Mouse (Mus musculus): Measurements from ENCODE around the gene Clstn2. TPM values are rescaled to one million over a fixed set of nuclear protein-coding genes. Genes with fewer than 3 reads are reported as not detected.
A peak's percentile ranks its signal among the peaks of the same experiment; 100 is the strongest.

Clstn2 gene
- polyA plus RNA-seq (2012; ENCODE audit: insufficient read depth, insufficient read length, low replicate concordance, missing spikeins): not detected in 2 replicates

DNA sequence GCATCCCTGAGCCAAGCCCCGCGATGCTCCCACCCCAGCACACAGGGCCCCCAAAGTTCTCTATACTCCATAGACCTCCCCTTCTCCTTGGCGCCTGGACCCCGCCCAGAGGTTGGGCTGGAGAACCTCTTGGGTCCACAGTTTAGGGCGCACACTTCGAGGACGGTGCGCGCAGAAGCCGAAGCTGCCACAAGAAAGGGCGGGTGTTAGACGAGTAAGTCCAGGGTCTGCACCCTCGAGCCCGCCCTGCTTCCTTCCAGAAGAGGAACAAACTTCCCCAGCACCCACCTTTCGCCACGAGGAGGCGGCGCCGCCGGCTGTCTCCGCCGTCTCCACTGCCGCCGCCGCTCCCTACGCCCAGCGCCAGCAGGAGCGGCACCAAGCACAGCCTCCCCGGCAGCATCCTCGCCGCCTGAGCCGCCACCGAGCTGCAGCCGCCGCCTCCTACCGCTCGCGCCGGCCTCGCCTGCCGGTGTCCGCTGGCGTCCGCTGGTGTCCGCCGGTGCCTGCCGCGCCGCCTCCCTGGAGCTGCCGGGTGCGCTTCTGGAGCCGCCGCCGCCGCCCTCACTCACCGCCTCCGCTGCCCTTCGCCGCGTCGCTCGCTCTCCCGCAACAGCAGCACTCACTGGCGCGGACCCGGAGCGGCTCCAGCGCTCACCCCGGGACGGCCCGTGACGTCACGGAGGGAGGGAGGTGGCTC lies at the start of gene Clstn2:
TSS of gene Clstn2 (minus strand) at position 609 of the 700 bp plus-strand sequence.
- 0 out of 2 replicates have a peak, but pooled peaks have one; percentile 53 for TF ChIP-seq POLR2A (IDR thresholded peaks at IDR 0.05; ENCODE audit: insufficient read depth, low read depth, low read length)
- no peak for TF ChIP-seq CTCF (IDR thresholded peaks at IDR 0.05; ENCODE audit: insufficient read depth, low read depth, low read length)
- WGBS: under 1% methylated on average over 72 of the region's 73 CpGs
- H3K4me3 ChIP-seq (ENCODE audit: insufficient read depth, low read depth, low read length): peak within 1 kb of the TSS; percentile 64
- no peaks in the 10 kb centered on the region for H3K4me1 ChIP-seq (ENCODE audit: control insufficient read depth, insufficient read depth, low read length)
- peak within 1 kb of the TSS; percentile 41 for H3K27ac ChIP-seq (ENCODE audit: insufficient read depth, low read depth, low read length)

DNA sequence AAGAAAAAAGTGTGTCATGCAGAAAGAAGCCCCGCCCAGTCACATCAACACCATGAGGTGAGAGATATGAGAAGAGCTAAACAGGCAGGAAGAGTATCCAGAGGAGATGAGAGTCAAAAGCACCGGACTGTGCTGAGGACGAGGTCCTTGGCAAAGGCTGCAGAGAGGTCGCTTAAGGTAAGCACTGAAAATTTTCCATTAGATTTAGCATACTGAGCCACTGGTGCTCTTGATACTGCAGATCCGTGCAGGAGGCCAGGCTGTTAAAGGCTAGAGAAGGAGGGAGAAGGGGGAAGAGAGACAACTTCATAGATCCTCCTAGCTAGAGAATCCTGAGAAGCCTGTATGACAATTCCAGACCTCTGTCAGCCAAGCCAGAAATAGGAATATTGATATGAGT lies 34.8 kb upstream of the Clstn2 start:
- Histone ChIP-seq H3K4me1 (ENCODE audit: control insufficient read depth, insufficient read depth, low read length) (no peaks in the 10 kb centered on the region), H3K4me3 (ENCODE audit: insufficient read depth, low read depth, low read length) (no peak overlapping the region), H3K27ac (ENCODE audit: insufficient read depth, low read depth, low read length) (no peak overlapping the region)
- 81% methylated on average over 5 of the region's 5 CpGs for WGBS
- TF ChIP-seq CTCF (IDR thresholded peaks at IDR 0.05; ENCODE audit: insufficient read depth, low read depth, low read length) (no peak), POLR2A (IDR thresholded peaks at IDR 0.05; ENCODE audit: insufficient read depth, low read depth, low read length) (no peak)

GRCm38 (mm10) chr9:98061646-98062045 lies 28.7 kb upstream of the Clstn2 start:
- H3K4me1 ChIP-seq (ENCODE audit: control insufficient read depth, insufficient read depth, low read length): no peaks in the 10 kb centered on the region
- no peak overlapping the region for H3K27ac ChIP-seq (ENCODE audit: insufficient read depth, low read depth, low read length)
- WGBS: 92% methylated on average over 3 of the region's 3 CpGs
- TF ChIP-seq POLR2A (IDR thresholded peaks at IDR 0.05; ENCODE audit: insufficient read depth, low read depth, low read length) (no peak), CTCF (IDR thresholded peaks at IDR 0.05; ENCODE audit: insufficient read depth, low read depth, low read length) (no peak)
- H3K4me3 ChIP-seq (ENCODE audit: insufficient read depth, low read depth, low read length): no peak overlapping the region

- 88% methylated on average over 2 of the region's 2 CpGs for WGBS
- Histone ChIP-seq H3K27ac (ENCODE audit: insufficient read depth, low read depth, low read length) (no peak overlapping the region), H3K4me3 (ENCODE audit: insufficient read depth, low read depth, low read length) (no peak overlapping the region), H3K4me1 (ENCODE audit: control insufficient read depth, insufficient read depth, low read length) (no peaks in the 10 kb centered on the region)
- no peak for TF ChIP-seq CTCF (IDR thresholded peaks at IDR 0.05; ENCODE audit: insufficient read depth, low read depth, low read length)
- no peak for TF ChIP-seq POLR2A (IDR thresholded peaks at IDR 0.05; ENCODE audit: insufficient read depth, low read depth, low read length)
Observed at GRCm38 (mm10) chr9:98057291-98057690, 24.3 kb upstream of the Clstn2 start.

- Histone ChIP-seq H3K27ac (ENCODE audit: insufficient read depth, low read depth, low read length) (no peak overlapping the region), H3K4me1 (ENCODE audit: control insufficient read depth, insufficient read depth, low read length) (no peaks in the 10 kb centered on the region; the same call in 1 of the 2 replicates), H3K4me3 (ENCODE audit: insufficient read depth, low read depth, low read length) (no peak overlapping the region)
- WGBS: 16% methylated on average over 12 of the region's 12 CpGs
- no peak for TF ChIP-seq CTCF (IDR thresholded peaks at IDR 0.05; ENCODE audit: insufficient read depth, low read depth, low read length)
- no peak for TF ChIP-seq POLR2A (IDR thresholded peaks at IDR 0.05; ENCODE audit: insufficient read depth, low read depth, low read length)
Observed at GRCm38 (mm10) chr9:98051343-98051742, 18.4 kb upstream of the Clstn2 start.

- H3K4me3 ChIP-seq (ENCODE audit: insufficient read depth, low read depth, low read length): peak overlapping the region; percentile 64
- no peaks in the 10 kb centered on the region for H3K4me1 ChIP-seq (ENCODE audit: control insufficient read depth, insufficient read depth, low read length)
- under 1% methylated on average over 38 of the region's 38 CpGs for WGBS
- H3K27ac ChIP-seq (ENCODE audit: insufficient read depth, low read depth, low read length): peak overlapping the region; percentile 41
- peak; percentile 36; the same call in 1 of the 2 replicates for TF ChIP-seq CTCF (IDR thresholded peaks at IDR 0.05; ENCODE audit: insufficient read depth, low read depth, low read length)
- TF ChIP-seq POLR2A (IDR thresholded peaks at IDR 0.05; ENCODE audit: insufficient read depth, low read depth, low read length): no peak; the same call in 1 of the 2 replicates
Observed at GRCm38 (mm10) chr9:98033273-98033855, 383 bp upstream of the Clstn2 start.

DNA sequence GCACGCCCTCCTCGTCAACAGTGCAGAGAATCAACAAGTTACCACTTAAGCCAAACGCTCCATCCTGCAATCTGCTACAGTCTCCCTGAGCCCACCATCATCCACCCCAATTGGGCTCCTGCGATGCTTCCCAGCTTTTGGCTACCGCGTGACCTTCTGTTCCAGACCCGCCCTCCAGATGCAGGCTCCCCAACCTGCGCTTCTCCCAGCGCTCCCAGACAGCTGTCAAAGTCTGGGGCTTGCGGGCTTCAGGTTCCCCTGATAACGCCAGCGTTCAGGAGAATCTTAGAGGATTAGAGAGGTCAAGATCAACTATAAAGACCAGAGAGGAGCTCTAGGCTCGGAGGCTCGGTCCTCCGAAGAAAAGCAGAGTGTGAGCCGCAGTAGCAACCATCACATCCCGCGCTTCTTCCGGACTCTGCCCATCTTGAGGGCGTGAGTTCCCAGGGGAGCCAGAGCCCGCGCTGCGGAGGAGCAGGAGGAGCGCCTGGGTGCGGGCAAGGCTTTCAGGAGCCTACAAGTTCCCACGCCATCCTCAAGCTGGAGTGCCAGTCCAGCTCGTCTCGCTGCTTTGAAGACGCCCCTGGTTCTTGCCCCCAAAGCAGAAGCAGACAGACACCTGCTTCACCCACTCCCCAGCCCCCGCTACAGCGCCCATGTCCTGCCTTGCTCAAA lies 946 bp downstream of the Clstn2 start:
- Histone ChIP-seq H3K4me3 (ENCODE audit: insufficient read depth, low read depth, low read length) (peak overlapping the region; percentile 64), H3K27ac (ENCODE audit: insufficient read depth, low read depth, low read length) (no peak overlapping the region), H3K4me1 (ENCODE audit: control insufficient read depth, insufficient read depth, low read length) (peaks cover 2% of the 10 kb centered on the region; the same call in 1 of the 2 replicates)
- TF ChIP-seq POLR2A (IDR thresholded peaks at IDR 0.05; ENCODE audit: insufficient read depth, low read depth, low read length) (no peak), CTCF (IDR thresholded peaks at IDR 0.05; ENCODE audit: insufficient read depth, low read depth, low read length) (no peak)
- 2% methylated on average over 31 of the region's 31 CpGs for WGBS

DNA sequence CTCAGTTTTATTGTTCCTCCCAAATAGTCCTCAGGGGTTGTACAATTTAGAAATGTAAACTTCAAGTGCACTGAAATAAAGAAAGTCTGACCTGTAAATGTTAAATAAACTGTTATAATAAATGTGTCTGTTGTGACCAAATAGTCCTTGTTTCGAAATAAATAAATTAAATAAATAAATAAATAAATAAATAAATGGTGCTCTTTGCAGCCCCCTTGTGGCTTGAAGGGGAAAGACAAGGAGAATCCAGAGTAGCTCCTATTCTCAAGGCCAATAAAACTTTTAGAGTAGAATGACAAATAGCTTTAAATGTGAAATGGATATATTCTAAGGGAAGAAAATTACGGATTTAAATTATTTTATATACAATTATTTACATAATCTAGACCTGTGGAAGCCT lies 2.3 kb downstream of the Clstn2 start:
- Histone ChIP-seq H3K27ac (ENCODE audit: insufficient read depth, low read depth, low read length) (no peak overlapping the region), H3K4me1 (ENCODE audit: control insufficient read depth, insufficient read depth, low read length) (peaks cover 3% of the 10 kb centered on the region; the same call in 1 of the 2 replicates), H3K4me3 (ENCODE audit: insufficient read depth, low read depth, low read length) (no peak overlapping the region)
- WGBS: under 1% methylated on average over 2 of the region's 2 CpGs
- TF ChIP-seq POLR2A (IDR thresholded peaks at IDR 0.05; ENCODE audit: insufficient read depth, low read depth, low read length) (no peak), CTCF (IDR thresholded peaks at IDR 0.05; ENCODE audit: insufficient read depth, low read depth, low read length) (no peak)

- no peak overlapping the region for H3K4me3 ChIP-seq (ENCODE audit: insufficient read depth, low read depth, low read length)
- no peak overlapping the region for H3K27ac ChIP-seq (ENCODE audit: insufficient read depth, low read depth, low read length)
- no peak for TF ChIP-seq POLR2A (IDR thresholded peaks at IDR 0.05; ENCODE audit: insufficient read depth, low read depth, low read length)
- no peak for TF ChIP-seq CTCF (IDR thresholded peaks at IDR 0.05; ENCODE audit: insufficient read depth, low read depth, low read length)
- WGBS: 83% methylated on average over 3 of the region's 3 CpGs
- H3K4me1 ChIP-seq (ENCODE audit: control insufficient read depth, insufficient read depth, low read length): peaks cover 3% of the 10 kb centered on the region; the same call in 1 of the 2 replicates
Observed at GRCm38 (mm10) chr9:98025548-98025947, 7.4 kb downstream of the Clstn2 start.

All from olfactory bulb, adult 2 months (tissue).